Mouse (Mus musculus) stomach, embryonic 15.5 days (tissue): Measurements from ENCODE around the gene Bahcc1. TPM values are rescaled to one million over a fixed set of nuclear protein-coding genes. Genes with fewer than 3 reads are reported as not detected.

Experiments used
- ATAC-seq: fragments of 200-750 bp; cut with Nextera tagmentation; 2 replicates; pipeline ENCODE4 v1.8.0; 2017; ENCODE audit warnings: low read depth, moderate number of reproducible peaks, moderate TSS enrichment; ENCODE audit not compliant: insufficient read depth, low FRiP score
- H3K27ac ChIP-seq: fragments of 300-500 bp; sonication (generic); 2 replicates; pipeline ENCODE4 v1.5.1; 2015; ENCODE audit warnings: mild to moderate bottlenecking, inconsistent platforms
- H3K27me3 ChIP-seq: fragments of 300-500 bp; sonication (generic); replicated peaks from 2 replicates; pipeline ENCODE4 v1.6.1; 2015; ENCODE audit warnings: inconsistent platforms
- H3K36me3 ChIP-seq: fragments of 300-500 bp; sonication (generic); 2 replicates; pipeline ENCODE4 v1.6.1; 2015; ENCODE audit warnings: inconsistent platforms
- H3K4me1 ChIP-seq: fragments of 300-500 bp; sonication (generic); 2 replicates; pipeline ENCODE4 v1.6.1; 2015; ENCODE audit warnings: inconsistent platforms
- H3K4me2 ChIP-seq: fragments of 300-500 bp; sonication (generic); 2 replicates; pipeline ENCODE4 v1.6.1; 2015; ENCODE audit warnings: mild to moderate bottlenecking, inconsistent platforms
- H3K4me3 ChIP-seq: fragments of 300-500 bp; sonication (generic); replicated peaks from 2 replicates; pipeline ENCODE4 v1.5.1; 2015; ENCODE audit warnings: inconsistent platforms
- H3K9ac ChIP-seq: fragments of 300-500 bp; sonication (generic); 2 replicates; pipeline ENCODE4 v1.6.1; 2015; ENCODE audit warnings: inconsistent platforms
- H3K9me3 ChIP-seq: fragments of 300-500 bp; sonication (generic); 2 replicates; pipeline ENCODE4 v1.6.1; 2016; ENCODE audit warnings: inconsistent platforms
- WGBS: fragments of 180-500 bp; shearing (Covaris S2); methylation state at CpG from one replicate; pipeline ENCODE4 v1.1.7; 2015; 5-methylcytosine and 5-hydroxymethylcytosine counted together
- polyA plus RNA-seq: library from polyadenylated mRNA; unstranded; fragments of >200 nt; fragmentation: Nextera tagmentation; extraction: Ambion mirVana; gene quantifications from 2 replicates; pipeline ENCODE4 v1.2.1, GENCODE M21; 2015

Gene Bahcc1
- polyA plus RNA-seq, 1 experiment from 2014 or later, result 7.2 TPM

DNA sequence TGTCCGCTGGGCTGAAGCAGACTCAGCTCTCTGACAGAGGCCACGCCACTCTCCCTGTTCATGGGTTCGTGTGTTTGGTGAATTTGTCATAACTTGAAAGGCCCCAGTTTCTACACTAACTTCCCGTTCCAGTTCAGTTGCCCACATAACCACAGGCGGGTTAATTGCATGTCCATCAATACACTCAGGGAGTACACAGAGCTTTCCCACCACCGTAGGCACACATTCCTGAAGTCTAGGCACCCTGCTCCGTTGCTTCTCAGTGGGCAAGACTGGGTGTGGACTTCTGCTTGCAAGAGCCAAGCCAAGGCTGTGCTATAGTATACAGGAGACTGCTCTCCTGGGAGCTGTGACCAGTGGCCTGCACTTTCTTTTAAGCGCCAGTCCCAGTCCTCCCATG, 23.3 kb upstream of the Bahcc1 start:
- 0 out of 2 replicates have a peak, but pooled peaks cover 5% of the 10 kb centered on the region for H3K9me3 ChIP-seq
- ATAC-seq, result no peak
- H3K4me1 ChIP-seq, result peaks cover 26% of the 10 kb centered on the region
- no peak overlapping the region for H3K4me3 ChIP-seq
- no peaks in the 10 kb centered on the region for H3K36me3 ChIP-seq
- WGBS, result 51% methylated on average over 8 of the region's 8 CpGs
- no peak overlapping the region for H3K9ac ChIP-seq
- H3K27ac ChIP-seq, result peak overlapping the region; percentile 21; the same call in 1 of the 2 replicates
- H3K4me2 ChIP-seq, result no peak overlapping the region
- H3K27me3 ChIP-seq, result no peaks in the 10 kb centered on the region

GRCm38 (mm10) chr11:120215726-120216241, 17.0 kb upstream of the Bahcc1 start:
- H3K4me3 ChIP-seq, result no peak overlapping the region
- H3K9me3 ChIP-seq, result 0 out of 2 replicates have a peak, but pooled peaks cover 5% of the 10 kb centered on the region
- peak overlapping the region; percentile 84 for H3K27ac ChIP-seq
- no peaks in the 10 kb centered on the region for H3K36me3 ChIP-seq
- no peak overlapping the region for H3K9ac ChIP-seq
- H3K27me3 ChIP-seq, result no peaks in the 10 kb centered on the region
- H3K4me2 ChIP-seq, result no peak overlapping the region
- peaks cover 34% of the 10 kb centered on the region for H3K4me1 ChIP-seq
- no peak for ATAC-seq
- WGBS, result 50% methylated on average over 10 of the region's 10 CpGs

- Histone ChIP-seq H3K27ac (peak overlapping the region; percentile 84), H3K4me3 (no peak overlapping the region), H3K4me1 (peaks cover 39% of the 10 kb centered on the region), H3K36me3 (no peaks in the 10 kb centered on the region), H3K9ac (no peak overlapping the region), H3K27me3 (no peaks in the 10 kb centered on the region), H3K9me3 (0 out of 2 replicates have a peak, but pooled peaks cover 5% of the 10 kb centered on the region), H3K4me2 (0 out of 2 replicates have a peak overlapping the region, but pooled peaks have one; percentile 10)
- peak; percentile 51 for ATAC-seq
- WGBS, result 18% methylated on average over 11 of the region's 11 CpGs
These were observed 16.0 kb upstream of the Bahcc1 start for GRCm38 (mm10) chr11:120216540-120217324.

- 82% methylated on average over 17 of the region's 17 CpGs for WGBS
- Histone ChIP-seq H3K4me3 (no peak overlapping the region), H3K4me2 (peak overlapping the region; percentile 1; the same call in 1 of the 2 replicates), H3K36me3 (no peaks in the 10 kb centered on the region), H3K4me1 (peaks cover 41% of the 10 kb centered on the region), H3K9me3 (0 out of 2 replicates have a peak, but pooled peaks cover 2% of the 10 kb centered on the region), H3K27me3 (no peaks in the 10 kb centered on the region), H3K27ac (peak overlapping the region; percentile 13; the same call in 1 of the 2 replicates), H3K9ac (no peak overlapping the region)
- no peak for ATAC-seq
These were observed 14.4 kb upstream of the Bahcc1 start for GRCm38 (mm10) chr11:120218176-120218856.

DNA sequence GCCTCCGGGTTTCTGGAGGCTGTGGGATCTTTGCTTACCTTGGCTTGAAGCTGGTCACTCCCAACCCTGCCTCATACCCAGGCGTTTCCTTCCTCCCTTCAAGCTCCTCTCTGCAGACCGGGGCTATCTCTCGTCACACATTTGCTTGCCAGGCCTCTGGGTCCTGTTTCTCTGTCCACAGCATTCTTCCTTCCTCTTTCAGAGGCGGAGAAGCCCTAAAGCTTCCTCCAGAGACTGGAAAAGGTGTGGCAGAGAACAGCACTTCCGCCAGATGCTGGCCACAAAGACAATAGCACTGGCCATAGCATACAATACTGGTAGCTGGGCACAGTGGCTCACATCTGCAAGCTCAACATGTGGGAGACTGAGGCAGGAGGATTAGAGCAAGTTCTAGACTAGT, 13.8 kb upstream of the Bahcc1 start:
- Histone ChIP-seq H3K4me3 (no peak overlapping the region), H3K9me3 (no peaks in the 10 kb centered on the region), H3K27me3 (no peaks in the 10 kb centered on the region), H3K4me1 (peaks cover 48% of the 10 kb centered on the region), H3K4me2 (no peak overlapping the region), H3K36me3 (no peaks in the 10 kb centered on the region), H3K9ac (no peak overlapping the region), H3K27ac (peak overlapping the region; percentile 13; the same call in 1 of the 2 replicates)
- no peak for ATAC-seq
- WGBS, result 60% methylated on average over 6 of the region's 6 CpGs

DNA sequence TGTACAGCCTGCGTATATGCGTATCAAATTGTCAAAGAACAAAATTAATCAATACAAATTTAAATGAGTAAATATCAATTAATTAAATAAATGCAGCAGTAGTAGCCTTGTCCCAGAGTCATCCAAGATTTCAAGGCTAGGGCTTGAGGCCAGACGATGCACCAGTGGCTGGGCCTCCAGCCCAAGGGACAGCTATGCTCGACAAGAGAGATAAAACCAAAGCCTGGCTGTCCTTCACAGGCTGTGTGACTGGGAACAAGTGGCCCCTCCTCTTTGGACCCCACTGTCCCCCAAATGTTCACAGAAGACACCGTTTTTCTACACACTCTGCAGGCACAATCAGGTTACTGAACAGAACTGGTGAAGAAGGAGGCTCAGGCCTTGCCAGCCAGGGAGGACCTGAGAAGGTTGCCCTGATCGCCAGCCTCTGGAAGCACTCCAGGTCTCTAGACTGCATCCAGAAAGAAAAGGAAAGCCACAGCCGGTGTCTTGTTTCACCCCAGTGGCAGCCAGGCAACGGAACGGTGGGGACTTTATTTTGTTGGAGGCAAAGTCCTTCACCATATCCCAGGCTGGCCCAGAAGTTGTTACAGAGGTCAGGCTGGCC, 12.7 kb upstream of the Bahcc1 start:
- ATAC-seq, result no peak
- WGBS, result 54% methylated on average over 9 of the region's 9 CpGs
- H3K9ac ChIP-seq, result no peak overlapping the region
- H3K4me2 ChIP-seq, result no peak overlapping the region
- no peaks in the 10 kb centered on the region for H3K27me3 ChIP-seq
- no peaks in the 10 kb centered on the region for H3K9me3 ChIP-seq
- no peak overlapping the region for H3K4me3 ChIP-seq
- H3K27ac ChIP-seq, result peak overlapping the region; percentile 57; the same call in 1 of the 2 replicates
- peaks cover 58% of the 10 kb centered on the region for H3K4me1 ChIP-seq
- no peaks in the 10 kb centered on the region for H3K36me3 ChIP-seq

- no peaks in the 10 kb centered on the region for H3K36me3 ChIP-seq
- no peak overlapping the region for H3K4me2 ChIP-seq
- H3K9me3 ChIP-seq, result no peaks in the 10 kb centered on the region
- no peak overlapping the region for H3K4me3 ChIP-seq
- peaks cover 58% of the 10 kb centered on the region for H3K4me1 ChIP-seq
- no peak overlapping the region for H3K9ac ChIP-seq
- peak overlapping the region; percentile 54; the same call in 1 of the 2 replicates for H3K27ac ChIP-seq
- 49% methylated on average over 12 of the region's 12 CpGs for WGBS
- ATAC-seq, result no peak
- no peaks in the 10 kb centered on the region for H3K27me3 ChIP-seq
These were observed 11.6 kb upstream of the Bahcc1 start for GRCm38 (mm10) chr11:120220963-120221827.

- no peaks in the 10 kb centered on the region for H3K9me3 ChIP-seq
- H3K4me2 ChIP-seq, result no peak overlapping the region
- no peaks in the 10 kb centered on the region for H3K27me3 ChIP-seq
- no peaks in the 10 kb centered on the region for H3K36me3 ChIP-seq
- H3K4me3 ChIP-seq, result no peak overlapping the region
- no peak overlapping the region for H3K9ac ChIP-seq
- 75% methylated on average over 6 of the region's 6 CpGs for WGBS
- H3K27ac ChIP-seq, result no peak overlapping the region
- ATAC-seq, result no peak
- H3K4me1 ChIP-seq, result peaks cover 59% of the 10 kb centered on the region
These were observed 10.2 kb upstream of the Bahcc1 start for GRCm38 (mm10) chr11:120222425-120223104.

GRCm38 (mm10) chr11:120223586-120224487, 8.9 kb upstream of the Bahcc1 start:
- Histone ChIP-seq H3K4me2 (no peak overlapping the region), H3K36me3 (no peaks in the 10 kb centered on the region), H3K4me3 (no peak overlapping the region), H3K4me1 (peaks cover 65% of the 10 kb centered on the region), H3K27me3 (no peaks in the 10 kb centered on the region), H3K9ac (no peak overlapping the region), H3K9me3 (no peaks in the 10 kb centered on the region), H3K27ac (peak overlapping the region; percentile 69)
- peak; percentile 45; the same call in 1 of the 2 replicates for ATAC-seq
- 52% methylated on average over 19 of the region's 19 CpGs for WGBS
